Mouse (Mus musculus) central nervous system, embryonic 14 days (tissue): ENCODE results near the gene Plcg1. TPM values are rescaled to one million over a fixed set of nuclear protein-coding genes. Genes with fewer than 3 reads are reported as not detected.

ENCODE experiments used
- polyA plus RNA-seq: library from polyadenylated mRNA; depleted of rRNA; stranded (reverse); fragments of >200 nt; gene quantifications from 2 replicates; pipeline ENCODE4 v1.2.3, GENCODE M21; 2012; rRNA removed

Gene Plcg1
- polyA plus RNA-seq, result 167 and 180 TPM in 2 replicates

GRCm38 (mm10) chr2:160731117-160731838 is at the start of gene Plcg1:
Gene Plcg1 (plus strand): TSS chr2:160731300.

Other genes with a start within 250 kb of the Plcg1 start
- gene Top1, start 85.4 kb upstream of the Plcg1 start, polyA plus RNA-seq, result 59.7 and 68.4 TPM in 2 replicates
- gene Zhx3, start 141.7 kb downstream of the Plcg1 start, polyA plus RNA-seq, result 9.3 and 10.2 TPM in 2 replicates
- 0.33 and 0.63 TPM in 2 replicates for gene Lpin3, start 149.4 kb downstream of the Plcg1 start, polyA plus RNA-seq
- gene Emilin3, start 181.0 kb downstream of the Plcg1 start, polyA plus RNA-seq, result 2.7 and 14.0 TPM in 2 replicates